Comparison of ENCODE assay signal across 22 mouse cellular contexts in the genomic region with DNA sequence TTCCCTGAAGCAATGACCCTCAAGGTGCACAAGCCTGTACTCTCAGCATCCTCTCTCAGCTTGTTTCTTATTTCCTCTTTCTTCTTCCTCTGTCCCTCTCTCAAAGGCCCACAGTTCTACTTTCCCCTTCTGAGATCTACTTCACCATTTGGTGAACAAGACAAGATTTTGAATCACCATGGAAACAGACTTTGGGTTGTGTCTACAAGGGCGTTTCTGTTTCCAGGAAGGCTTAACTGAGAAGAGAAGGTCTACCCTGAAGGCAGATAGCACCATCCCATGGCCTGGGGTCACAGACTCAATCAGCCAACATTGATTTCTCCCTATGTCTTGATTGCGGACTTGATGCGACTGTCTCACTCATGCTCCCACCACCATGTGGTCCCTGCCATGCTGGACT. TPM values are rescaled to one million over a fixed set of nuclear protein-coding genes. Genes with fewer than 3 reads are reported as not detected.
DNase-seq lines count a peak whose midpoint lies in the region; ATAC-seq and TF ChIP-seq lines count a peak whose summit lies in the region.
"Had no signal": no experiment of that assay in that cellular context is flagged by ENCODE, and none has a peak within 500 bp of the region (broad histone marks: within the 10 kb centered on the region; RNA-seq: fewer than 3 reads in every experiment).

No protein-coding gene starts in this region.

- peaks cover 8% of the 10 kb centered on the region; the same call in 1 of the 2 replicates for H3K9me3 ChIP-seq in lung, postnatal 0 days (ENCODE audit: low read length)
- H3K9me3 ChIP-seq: hindbrain, embryonic 15.5 days; midbrain, embryonic 12.5 days had no signal

- intact Hi-C loops in left cerebral cortex, postnatal 36 days (cut with DNase I), result no loop called here

- no peaks in the 10 kb centered on the region for H3K36me3 ChIP-seq in lung, postnatal 0 days (ENCODE audit: insufficient read depth, low read length)
- H3K36me3 ChIP-seq: forebrain, embryonic 12.5 days; hindbrain, embryonic 15.5 days; limb, embryonic 15.5 days; midbrain, embryonic 12.5 days had no signal

- H3K4me1 ChIP-seq in lung, postnatal 0 days (ENCODE audit: insufficient read depth, low read depth, low read length), result no peaks in the 10 kb centered on the region
- H3K4me1 ChIP-seq: forebrain, embryonic 12.5 days; hindbrain, embryonic 15.5 days; midbrain, embryonic 12.5 days had no signal

- WGBS in lung, postnatal 0 days, result 84% methylated on average over 3 of the region's 3 CpGs

- no peak for TF ChIP-seq EP300 in lung, postnatal 0 days (IDR thresholded peaks at IDR 0.05)

- peak; percentile 16 for DNase-seq in lung, postnatal 0 days (ENCODE audit: low spot score)
- no peak for DNase-seq in lung, postnatal 14 days
- peak; percentile 16 for DNase-seq in brain, adult 2 months (ENCODE audit: low read depth, low spot score)
- DNase-seq in embryo, embryonic 11 days, result no peak
- no peak for DNase-seq in thymus, postnatal 4 days
- DNase-seq in left cerebral cortex, postnatal 36 days (ENCODE audit: low spot score in 2 of 2), result no peak
- DNase-seq: cerebellum, adult 11-12 months; heart, adult 2 months; heart, postnatal 10 days; kidney, adult 18-20 months; kidney, postnatal 25 days; lung, embryonic 14.5 days; right cerebral cortex, postnatal 14 days; thymus, postnatal 36 days had no signal

- no peaks in the 10 kb centered on the region for H3K27me3 ChIP-seq in lung, postnatal 0 days (replicated peaks; ENCODE audit: insufficient read depth, low read length)
- H3K27me3 ChIP-seq: forebrain, embryonic 12.5 days; hindbrain, embryonic 15.5 days; limb, embryonic 15.5 days had no signal

- H3K4me2 ChIP-seq in lung, postnatal 0 days (replicated peaks; ENCODE audit: low read depth, low read length), result no peak overlapping the region
- H3K4me2 ChIP-seq: forebrain, embryonic 12.5 days; hindbrain, embryonic 15.5 days; limb, embryonic 15.5 days; lung, embryonic 14.5 days; midbrain, embryonic 12.5 days had no signal

- TF ChIP-seq CTCF in lung, postnatal 0 days (IDR thresholded peaks at IDR 0.05), result no peak

- no peak overlapping the region for H3K4me3 ChIP-seq in lung, postnatal 0 days (ENCODE audit: low read depth, low read length)
- H3K4me3 ChIP-seq: forebrain, embryonic 12.5 days; heart, adult 2 months; hindbrain, embryonic 15.5 days; limb, embryonic 15.5 days; midbrain, embryonic 12.5 days had no signal

- no peak for ATAC-seq in lung, postnatal 0 days
- ATAC-seq in CD4-positive, CD25-positive, alpha-beta regulatory T cell, adult 4 months, result peak; percentile 73
- peak; percentile 92 for ATAC-seq in monocyte, adult 5-6 weeks (replicated peaks; ENCODE audit: insufficient number of reproducible peaks, low FRiP score, low TSS enrichment, poor library complexity, severe bottlenecking)

- H3K9ac ChIP-seq in lung, postnatal 0 days (replicated peaks; ENCODE audit: low read depth), result no peak overlapping the region
- H3K9ac ChIP-seq: forebrain, embryonic 12.5 days; hindbrain, embryonic 15.5 days; limb, embryonic 15.5 days; lung, embryonic 14.5 days; midbrain, embryonic 12.5 days had no signal

- H3K27ac ChIP-seq in lung, postnatal 0 days (ENCODE audit: low read length), result no peak overlapping the region
- H3K27ac ChIP-seq: forebrain, embryonic 12.5 days; heart, adult 2 months; hindbrain, embryonic 15.5 days; limb, embryonic 15.5 days; midbrain, embryonic 12.5 days; stomach, postnatal 0 days had no signal

RNA-seq across cellular contexts. Expression of a gene that starts 9.0 kb away (rescaled TPM):
- polyA plus RNA-seq in lung, postnatal 0 days (2015; fragmentation: Nextera tagmentation; extraction: Ambion mirVana), result 5.0 and 6.6 TPM in 2 replicates
- 10 to 100 TPM; 23.7 to 25.2 TPM for polyA plus RNA-seq in CD4-positive, CD25-positive, alpha-beta regulatory T cell, adult 4 months (2017; shearing (Covaris generic))
- 117 to 157 TPM (median 133 TPM) in 3 replicates for total RNA-seq in monocyte, adult 5-6 weeks (2017)
- total RNA-seq in left cerebral cortex, postnatal 36 days (2021), result 10 to 100 TPM; 50.8 to 56.2 TPM

RNA-seq across cellular contexts. Expression of a gene that starts 9.3 kb away (rescaled TPM):
- 0.45 and 0.55 TPM in 2 replicates for polyA plus RNA-seq in lung, postnatal 0 days (2015; fragmentation: Nextera tagmentation; extraction: Ambion mirVana)
- polyA plus RNA-seq in CD4-positive, CD25-positive, alpha-beta regulatory T cell, adult 4 months (2017; shearing (Covaris generic)), result under 1 TPM; 0.30 to 0.57 TPM
- total RNA-seq in monocyte, adult 5-6 weeks (2017), result 1.7 to 2.6 TPM (median 2.0 TPM) in 3 replicates
- 1 to 10 TPM in 1 of 2 experiments, under 1 TPM in 1; 0.72 to 1.0 TPM for total RNA-seq in left cerebral cortex, postnatal 36 days (2021)
- total RNA-seq: gastrocnemius, adult 18-20 months; heart, adult 2 months had no signal

Comparison
In these comparisons a context has a peak if more than half of its experiments do, and no peak if none do; other contexts are left out.
1. DNase-seq: peak in lung, postnatal 0 days (single experiment) and brain, adult 2 months (single experiment); none in lung, postnatal 14 days (single experiment), embryo, embryonic 11 days (single experiment), thymus, postnatal 4 days (single experiment) and left cerebral cortex, postnatal 36 days (0 of 2).